Mouse (Mus musculus) testis, adult 2 months (tissue): ENCODE measurements around the gene Npm1. TPM values are rescaled to one million over a fixed set of nuclear protein-coding genes. Genes with fewer than 3 reads are reported as not detected.

Experiments
- H3K27ac ChIP-seq: fragments of 200-500 bp; 2 replicates; pipeline ENCODE4 v1.5.1; 2012; ENCODE audit warnings: low read depth, low read length; ENCODE audit not compliant: control insufficient read depth, insufficient read depth
- H3K27me3 ChIP-seq: fragments of 200-500 bp; 2 replicates; pipeline ENCODE4 v1.6.1; 2012; ENCODE audit warnings: mild to moderate bottlenecking, low read length, moderate library complexity; ENCODE audit not compliant: control insufficient read depth, insufficient read depth
- H3K36me3 ChIP-seq: fragments of 200-500 bp; 2 replicates; pipeline ENCODE4 v1.6.1; 2012; ENCODE audit warnings: mild to moderate bottlenecking, low read length; ENCODE audit not compliant: control insufficient read depth, insufficient read depth
- H3K4me1 ChIP-seq: fragments of 200-500 bp; 2 replicates; pipeline ENCODE4 v1.6.1; 2012; ENCODE audit warnings: low read length; ENCODE audit not compliant: control insufficient read depth, insufficient read depth
- H3K4me3 ChIP-seq: fragments of 200-500 bp; 2 replicates; pipeline ENCODE4 v1.5.1; 2012; ENCODE audit warnings: low read depth, mild to moderate bottlenecking, low read length, moderate library complexity, mixed read lengths; ENCODE audit not compliant: control insufficient read depth
- CTCF ChIP-seq: fragments of 200-500 bp; IDR thresholded peaks from 2 replicates; pipeline ENCODE4 v1.5.1; 2012; ENCODE audit warnings: low read depth, mild to moderate bottlenecking, inconsistent platforms, low read length, moderate library complexity; ENCODE audit not compliant: control insufficient read depth, insufficient read depth, insufficient replicate concordance
- POLR2A ChIP-seq: fragments of 200-500 bp; IDR thresholded peaks from 2 replicates; pipeline ENCODE4 v1.6.1; 2012; ENCODE audit warnings: low read depth, mild to moderate bottlenecking, inconsistent platforms, low read length, moderate library complexity; ENCODE audit not compliant: control insufficient read depth
- polyA plus RNA-seq: library from polyadenylated mRNA; depleted of rRNA; stranded (reverse); fragments of >200 nt; gene quantifications from 2 replicates; pipeline ENCODE4 v1.2.3, GENCODE M21; 2012

Npm1 gene
- polyA plus RNA-seq, 1 experiment: 114 TPM

DNA sequence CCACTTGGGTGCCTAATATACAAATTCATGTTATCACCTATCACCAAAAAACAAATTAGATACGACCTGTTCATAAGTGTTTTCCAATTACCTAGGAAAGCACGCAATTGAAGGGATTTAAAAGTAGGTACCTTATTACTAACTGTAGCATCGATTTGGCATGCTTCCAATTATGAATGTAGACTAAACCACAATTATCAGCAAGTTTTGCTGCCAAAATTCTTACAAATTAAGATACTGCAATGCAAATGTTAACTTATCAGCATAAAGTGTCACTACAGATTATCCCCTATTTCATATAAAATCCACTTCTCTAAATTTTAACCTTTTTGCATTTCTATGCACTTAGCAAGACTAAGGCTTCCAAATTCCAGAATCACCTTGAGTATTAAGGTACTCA is 8.5 kb downstream of the Npm1 start:
- Histone ChIP-seq H3K4me3 (no peak overlapping the region), H3K4me1 (no peaks in the 10 kb centered on the region), H3K27ac (no peak overlapping the region), H3K27me3 (no peaks in the 10 kb centered on the region), H3K36me3 (no peaks in the 10 kb centered on the region; the same call in 1 of the 2 replicates)
- TF ChIP-seq CTCF: no peak

DNA sequence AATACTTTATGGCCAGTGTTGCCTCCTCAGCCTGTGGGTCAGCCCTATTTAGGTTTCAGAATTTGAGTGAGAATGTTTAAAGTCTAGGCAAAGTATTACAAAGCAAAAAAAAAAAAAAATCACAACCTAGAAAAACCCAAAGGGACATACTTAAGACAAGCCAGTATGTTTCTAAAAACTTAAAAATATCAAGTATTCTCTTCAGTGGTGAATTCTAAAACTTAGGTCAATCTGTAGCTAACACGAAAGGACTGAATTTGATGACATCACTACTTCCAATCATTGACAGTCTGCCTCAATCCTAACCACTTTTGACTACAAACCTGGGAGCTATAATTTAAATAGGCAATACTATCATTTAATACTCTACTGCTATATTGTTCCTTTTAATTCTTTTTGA is 10.0 kb downstream of the Npm1 start:
- Histone ChIP-seq H3K27me3 (no peaks in the 10 kb centered on the region), H3K4me1 (peaks cover 3% of the 10 kb centered on the region; the same call in 1 of the 2 replicates), H3K4me3 (no peak overlapping the region), H3K27ac (no peak overlapping the region), H3K36me3 (no peaks in the 10 kb centered on the region; the same call in 1 of the 2 replicates)
- TF ChIP-seq POLR2A: no peak
- no peak for TF ChIP-seq CTCF

DNA sequence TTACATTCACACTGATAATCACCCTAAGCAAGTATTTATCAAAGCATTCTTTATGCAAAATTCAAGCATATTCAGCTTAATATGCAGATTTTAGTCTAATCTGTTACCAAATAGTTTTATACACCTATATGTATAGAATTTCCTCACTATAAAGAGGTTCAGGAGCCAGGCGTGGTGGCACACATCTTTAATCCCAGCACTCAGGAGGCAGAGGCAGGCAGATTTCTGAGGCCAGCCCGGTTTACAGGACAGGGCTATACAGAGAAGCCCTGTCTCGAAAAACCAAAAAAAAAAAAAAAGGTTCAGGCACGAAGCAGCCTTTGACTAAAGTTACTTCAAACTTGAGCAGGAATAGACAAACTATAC is 11.2 kb downstream of the Npm1 start:
- no peak overlapping the region for H3K27ac ChIP-seq
- H3K4me1 ChIP-seq: peaks cover 8% of the 10 kb centered on the region; the same call in 1 of the 2 replicates
- no peaks in the 10 kb centered on the region for H3K27me3 ChIP-seq
- TF ChIP-seq POLR2A (no peak), CTCF (no peak)
- no peak overlapping the region for H3K4me3 ChIP-seq
- no peaks in the 10 kb centered on the region; the same call in 1 of the 2 replicates for H3K36me3 ChIP-seq

DNA sequence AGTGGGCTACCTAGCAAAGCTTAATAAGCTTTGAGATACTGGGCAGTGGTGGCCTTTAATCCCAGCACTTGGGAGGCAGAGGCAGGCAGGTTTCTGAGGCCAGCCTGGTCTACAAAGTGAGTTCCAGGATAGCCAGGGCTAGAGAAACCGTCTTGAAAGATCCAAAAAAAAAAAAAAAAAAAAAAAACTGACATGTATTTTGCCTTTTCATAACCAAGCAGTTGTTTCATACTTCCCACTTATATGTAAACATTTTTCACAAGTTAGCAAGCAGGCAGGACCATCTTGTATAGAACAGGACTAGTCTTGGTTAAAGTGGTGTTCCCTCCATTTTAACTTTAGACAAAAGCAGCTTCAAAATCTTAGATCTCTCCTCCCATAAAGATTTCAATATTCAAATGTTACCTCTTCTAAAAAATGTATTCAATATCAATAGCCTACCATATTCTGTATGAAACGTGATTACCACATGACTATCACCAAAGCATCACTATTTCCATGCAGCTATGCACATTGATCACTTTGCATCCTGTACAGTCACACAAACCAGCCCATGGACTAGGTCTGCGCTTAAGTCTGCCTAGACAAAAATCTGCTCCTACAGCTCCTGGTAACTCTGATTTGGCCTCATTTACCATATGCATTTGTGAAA is 11.8 kb downstream of the Npm1 start:
- H3K4me1 ChIP-seq: peaks cover 11% of the 10 kb centered on the region; the same call in 1 of the 2 replicates
- TF ChIP-seq POLR2A: no peak
- no peak for TF ChIP-seq CTCF
- H3K36me3 ChIP-seq: no peaks in the 10 kb centered on the region; the same call in 1 of the 2 replicates
- no peaks in the 10 kb centered on the region for H3K27me3 ChIP-seq
- no peak overlapping the region for H3K27ac ChIP-seq
- H3K4me3 ChIP-seq: no peak overlapping the region

DNA sequence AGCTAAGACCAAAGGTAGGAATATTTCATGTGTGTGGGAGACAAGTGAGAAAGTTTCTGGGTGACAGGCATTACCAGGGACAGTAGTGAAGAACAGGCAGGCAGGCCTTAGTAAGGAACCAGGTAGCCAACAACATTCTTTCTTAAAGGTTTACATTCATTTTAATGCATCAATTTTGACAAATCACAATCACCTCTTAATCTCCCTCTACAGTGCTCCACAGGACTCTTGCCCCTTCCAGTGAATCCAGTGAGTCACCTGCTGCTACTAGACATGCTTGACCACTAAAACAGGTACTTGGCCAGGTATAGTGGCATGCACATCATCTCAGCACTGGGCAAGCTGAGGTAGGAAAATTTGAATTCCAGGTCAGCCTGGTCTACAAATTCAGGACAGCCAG is 12.6 kb downstream of the Npm1 start:
- no peak overlapping the region for H3K4me3 ChIP-seq
- H3K27me3 ChIP-seq: no peaks in the 10 kb centered on the region
- no peak overlapping the region for H3K27ac ChIP-seq
- no peaks in the 10 kb centered on the region; the same call in 1 of the 2 replicates for H3K36me3 ChIP-seq
- no peak for TF ChIP-seq CTCF
- no peak for TF ChIP-seq POLR2A
- H3K4me1 ChIP-seq: peaks cover 11% of the 10 kb centered on the region; the same call in 1 of the 2 replicates

DNA sequence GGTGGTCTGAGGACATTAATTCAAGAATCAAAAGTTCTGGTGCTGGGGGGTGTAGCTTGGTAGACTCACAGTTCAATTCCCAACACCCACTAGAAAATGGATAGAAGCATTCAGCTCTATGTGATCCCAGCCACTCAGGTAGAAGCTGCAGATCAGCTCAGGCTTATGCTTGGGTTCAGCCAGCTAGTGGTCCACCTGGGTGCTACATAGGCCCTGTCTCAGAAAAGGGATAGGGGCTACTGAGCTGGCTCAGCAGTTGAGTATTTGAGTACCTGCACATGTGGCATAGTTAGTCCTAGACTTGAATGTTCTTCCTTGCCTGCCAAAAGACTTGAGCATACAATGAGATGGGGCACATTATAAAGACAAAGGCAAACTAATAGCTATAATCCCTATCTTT is 13.6 kb downstream of the Npm1 start:
- TF ChIP-seq POLR2A: no peak
- TF ChIP-seq CTCF: no peak
- Histone ChIP-seq H3K4me3 (no peak overlapping the region), H3K4me1 (peaks cover 11% of the 10 kb centered on the region; the same call in 1 of the 2 replicates), H3K27ac (no peak overlapping the region), H3K36me3 (no peaks in the 10 kb centered on the region; the same call in 1 of the 2 replicates), H3K27me3 (no peaks in the 10 kb centered on the region)

DNA sequence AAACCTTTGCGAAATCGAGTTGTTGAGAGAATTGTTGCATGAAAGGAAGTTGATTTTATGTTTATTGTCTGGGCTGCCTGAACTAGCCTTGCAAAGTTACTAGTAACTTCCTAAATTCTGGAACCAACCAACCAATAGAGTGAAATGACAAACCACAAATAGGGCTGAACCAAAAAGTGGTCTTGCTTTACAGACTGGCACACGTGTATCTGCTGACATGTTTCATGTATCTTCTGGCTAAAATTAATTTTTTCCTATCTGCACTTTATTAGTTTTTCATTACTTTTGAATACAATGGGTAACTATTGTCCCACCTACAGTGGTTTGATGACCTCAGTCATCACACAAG is 13.9 kb downstream of the Npm1 start:
- no peaks in the 10 kb centered on the region for H3K27me3 ChIP-seq
- TF ChIP-seq POLR2A (no peak), CTCF (no peak)
- H3K4me3 ChIP-seq: no peak overlapping the region
- no peaks in the 10 kb centered on the region; the same call in 1 of the 2 replicates for H3K36me3 ChIP-seq
- H3K4me1 ChIP-seq: peaks cover 11% of the 10 kb centered on the region; the same call in 1 of the 2 replicates
- no peak overlapping the region for H3K27ac ChIP-seq
